Mouse (Mus musculus): ENCODE results near the gene Rtl8c. TPM values are rescaled to one million over a fixed set of nuclear protein-coding genes. Genes with fewer than 3 reads are reported as not detected.
"Not testable (repeated sequence)": the region's sequence is repeated elsewhere in the genome, so short reads cannot be mapped to it uniquely, and the experiment has no call there.

Gene Rtl8c
- polyA plus RNA-seq (2012; ENCODE audit: insufficient read depth, low replicate concordance) = 2.2 and 8.3 TPM in 2 replicates

- TF ChIP-seq FLI1 (IDR thresholded peaks at IDR 0.05; ENCODE audit: low read length) (no peak), GATA1 (IDR thresholded peaks at IDR 0.05; ENCODE audit: borderline replicate concordance, low read length) (no peak)
- Histone ChIP-seq H3K36me3 (replicated peaks; ENCODE audit: low read length) (no peaks in the 10 kb centered on the region), H3K4me3 (replicated peaks) (peak within 1 kb of the TSS; percentile 91), H3K27me3 (replicated peaks) (no peaks in the 10 kb centered on the region), H3K4me1 (peaks cover 5% of the 10 kb centered on the region; the same call in 1 of the 2 replicates), H3K9me3 (no peaks in the 10 kb centered on the region)
Observed at GRCm38 (mm10) chrX:53607242-53608121, at the start of gene Rtl8c. TSS of gene Rtl8c (plus strand) at chrX:53608032.

GRCm38 (mm10) chrX:53579311-53579710 lies 28.5 kb upstream of the Rtl8c start:
- Histone ChIP-seq H3K4me1 (no peaks in the 10 kb centered on the region), H3K27me3 (replicated peaks) (peaks cover 2% of the 10 kb centered on the region), H3K4me3 (replicated peaks) (no peak overlapping the region), H3K36me3 (replicated peaks; ENCODE audit: low read length) (no peaks in the 10 kb centered on the region), H3K9me3 (no peaks in the 10 kb centered on the region)
- TF ChIP-seq GATA1 (IDR thresholded peaks at IDR 0.05; ENCODE audit: borderline replicate concordance, low read length) (no peak), FLI1 (IDR thresholded peaks at IDR 0.05; ENCODE audit: low read length) (no peak)

GRCm38 (mm10) chrX:53581407-53581806 lies 26.4 kb upstream of the Rtl8c start:
- not testable (repeated sequence) for H3K27me3 ChIP-seq (replicated peaks); H3K4me3 ChIP-seq (replicated peaks); H3K4me1 ChIP-seq; H3K9me3 ChIP-seq; H3K36me3 ChIP-seq (replicated peaks; ENCODE audit: low read length)

GRCm38 (mm10) chrX:53583404-53583803 lies 24.4 kb upstream of the Rtl8c start:
- H3K4me1 ChIP-seq; H3K4me3 ChIP-seq (replicated peaks); H3K9me3 ChIP-seq; H3K36me3 ChIP-seq (replicated peaks; ENCODE audit: low read length): not testable (repeated sequence)
- peaks cover 15% of the 10 kb centered on the region for H3K27me3 ChIP-seq (replicated peaks)

- not testable (repeated sequence) for H3K4me3 ChIP-seq (replicated peaks); H3K36me3 ChIP-seq (replicated peaks; ENCODE audit: low read length); H3K27me3 ChIP-seq (replicated peaks); H3K4me1 ChIP-seq; H3K9me3 ChIP-seq
Observed at GRCm38 (mm10) chrX:53599993-53600392, 7.8 kb upstream of the Rtl8c start.

- H3K4me1 ChIP-seq; H3K36me3 ChIP-seq (replicated peaks; ENCODE audit: low read length); H3K4me3 ChIP-seq (replicated peaks); H3K27me3 ChIP-seq (replicated peaks); H3K9me3 ChIP-seq: not testable (repeated sequence)
Observed at GRCm38 (mm10) chrX:53606176-53606575, 1.7 kb upstream of the Rtl8c start.

- H3K4me1 ChIP-seq = peaks cover 5% of the 10 kb centered on the region; the same call in 1 of the 2 replicates
- TF ChIP-seq FLI1 (IDR thresholded peaks at IDR 0.05; ENCODE audit: low read length) = no peak
- no peak for TF ChIP-seq GATA1 (IDR thresholded peaks at IDR 0.05; ENCODE audit: borderline replicate concordance, low read length)
- H3K27me3 ChIP-seq (replicated peaks) = no peaks in the 10 kb centered on the region
- no peaks in the 10 kb centered on the region for H3K36me3 ChIP-seq (replicated peaks; ENCODE audit: low read length)
- H3K9me3 ChIP-seq = no peaks in the 10 kb centered on the region
- peak overlapping the region; percentile 91 for H3K4me3 ChIP-seq (replicated peaks)
Observed at GRCm38 (mm10) chrX:53608122-53608813, 436 bp downstream of the Rtl8c start.

GRCm38 (mm10) chrX:53608879-53609278 lies 1.0 kb downstream of the Rtl8c start, which contains the start of gene Gm14597:
TSS of gene Gm14597 (minus strand) at chrX:53608979.
- not testable (repeated sequence) for H3K36me3 ChIP-seq (replicated peaks; ENCODE audit: low read length); H3K27me3 ChIP-seq (replicated peaks); H3K4me1 ChIP-seq; H3K9me3 ChIP-seq
- H3K4me3 ChIP-seq (replicated peaks) = peak within 1 kb of the TSS; percentile 91

GRCm38 (mm10) chrX:53610571-53610970 lies 2.7 kb downstream of the Rtl8c start:
- no peak for TF ChIP-seq GATA1 (IDR thresholded peaks at IDR 0.05; ENCODE audit: borderline replicate concordance, low read length)
- no peak for TF ChIP-seq FLI1 (IDR thresholded peaks at IDR 0.05; ENCODE audit: low read length)
- no peaks in the 10 kb centered on the region for H3K36me3 ChIP-seq (replicated peaks; ENCODE audit: low read length)
- no peaks in the 10 kb centered on the region for H3K9me3 ChIP-seq
- peaks cover 5% of the 10 kb centered on the region; the same call in 1 of the 2 replicates for H3K4me1 ChIP-seq
- no peak overlapping the region for H3K4me3 ChIP-seq (replicated peaks)
- H3K27me3 ChIP-seq (replicated peaks) = no peaks in the 10 kb centered on the region

- not testable (repeated sequence) for H3K36me3 ChIP-seq (replicated peaks; ENCODE audit: low read length)
Observed at GRCm38 (mm10) chrX:53611395-53611794, 3.6 kb downstream of the Rtl8c start.

GRCm38 (mm10) chrX:53638107-53638506 lies 30.3 kb downstream of the Rtl8c start:
- not testable (repeated sequence) for H3K9me3 ChIP-seq; H3K36me3 ChIP-seq (replicated peaks; ENCODE audit: low read length); H3K4me1 ChIP-seq; H3K27me3 ChIP-seq (replicated peaks); H3K4me3 ChIP-seq (replicated peaks)

More at GRCm38 (mm10) chrX:53611395-53611794, 3.6 kb downstream of the Rtl8c start:
- not testable (repeated sequence) for H3K4me1 ChIP-seq; H3K9me3 ChIP-seq; H3K27me3 ChIP-seq (replicated peaks); H3K4me3 ChIP-seq (replicated peaks)

- H3K4me3 ChIP-seq (replicated peaks); H3K27me3 ChIP-seq (replicated peaks); H3K4me1 ChIP-seq; H3K9me3 ChIP-seq; H3K36me3 ChIP-seq (replicated peaks; ENCODE audit: low read length): not testable (repeated sequence)
Observed at GRCm38 (mm10) chrX:53642604-53642979, 34.8 kb downstream of the Rtl8c start.

GRCm38 (mm10) chrX:53642980-53643961 lies 35.4 kb downstream of the Rtl8c start, which contains the start of gene Rtl8a:
TSS of gene Rtl8a (minus strand) at chrX:53643682.
- peak within 1 kb of the TSS; percentile 86 for H3K4me3 ChIP-seq (replicated peaks)
- H3K27me3 ChIP-seq (replicated peaks); H3K9me3 ChIP-seq; H3K4me1 ChIP-seq; H3K36me3 ChIP-seq (replicated peaks; ENCODE audit: low read length): not testable (repeated sequence)
